10 mouse cellular contexts compared by ENCODE assay signal in the genomic region with DNA sequence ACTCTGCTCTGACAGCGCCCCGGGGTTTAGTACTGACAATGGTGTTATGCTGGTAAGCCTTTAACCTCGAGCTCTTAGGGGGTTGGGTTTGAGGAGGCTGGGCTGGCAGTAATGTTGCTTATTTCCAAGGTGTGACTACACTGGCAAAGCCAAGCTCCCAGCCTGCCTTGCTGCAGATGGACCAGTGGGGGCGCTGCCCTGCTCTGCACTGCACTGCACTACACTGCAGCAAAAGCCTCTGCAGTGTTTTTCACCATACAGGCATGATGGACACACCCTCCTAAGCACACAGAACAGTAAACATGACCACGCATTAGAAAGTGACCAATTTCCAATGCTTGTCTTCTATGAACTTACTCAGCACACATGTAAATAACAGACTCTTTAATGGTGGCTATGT. TPM values are rescaled to one million over a fixed set of nuclear protein-coding genes. Genes with fewer than 3 reads are reported as not detected.
A peak's percentile ranks its signal among the peaks of the same experiment; 100 is the strongest.
DNase-seq lines count a peak whose midpoint lies in the region; ATAC-seq and TF ChIP-seq lines count a peak whose summit lies in the region.
"Had no signal": no experiment of that assay in that cellular context is flagged by ENCODE, and none has a peak within 500 bp of the region (broad histone marks: within the 10 kb centered on the region; RNA-seq: fewer than 3 reads in every experiment).

No protein-coding gene starts in this region.

- no peak overlapping the region for H3K4me3 ChIP-seq in lung, embryonic 15.5 days
- H3K4me3 ChIP-seq in embryonic fibroblast, embryonic 13.5 days (ENCODE audit: insufficient read depth, low read length), result no peak overlapping the region
- H3K4me3 ChIP-seq in gastrocnemius, adult 2 months, result no peak overlapping the region
- H3K4me3 ChIP-seq: forebrain, embryonic 10.5 days had no signal

- DNase-seq in cerebellum, postnatal 10 days, result peak; percentile 22 to 38
- no peak for DNase-seq in cerebellum, adult 18-20 months
- no peak for DNase-seq in lung, postnatal 14 days
- peak; percentile 66 for DNase-seq in thymus, postnatal 0 days (ENCODE audit: low spot score)
- no peak for DNase-seq in gastrocnemius, adult 2 months
- no peak for DNase-seq in cerebellum, adult 8-10 months

- TF ChIP-seq POLR2A in embryonic fibroblast, embryonic 13.5 days (IDR thresholded peaks at IDR 0.05; ENCODE audit: low read depth, low read length), result no peak

- H3K9me3 ChIP-seq in lung, embryonic 15.5 days, result no peaks in the 10 kb centered on the region
- H3K9me3 ChIP-seq: forebrain, embryonic 10.5 days had no signal

- 44% methylated on average over 5 of the region's 5 CpGs for WGBS in lung, embryonic 15.5 days

- 0 out of 2 replicates have a peak, but pooled peaks have one; percentile 23 for ATAC-seq in lung, embryonic 15.5 days (ENCODE audit: borderline replicate concordance, extremely low read depth, low FRiP score, low TSS enrichment)
- ATAC-seq: hindbrain, embryonic 16.5 days had no signal

- H3K4me2 ChIP-seq in lung, embryonic 15.5 days, result no peak overlapping the region

- H3K27me3 ChIP-seq in lung, embryonic 15.5 days, result no peaks in the 10 kb centered on the region

- H3K36me3 ChIP-seq in lung, embryonic 15.5 days, result no peaks in the 10 kb centered on the region
- H3K36me3 ChIP-seq: forebrain, embryonic 10.5 days had no signal

- H3K27ac ChIP-seq in lung, embryonic 15.5 days, result no peak overlapping the region
- H3K27ac ChIP-seq in embryonic fibroblast, embryonic 13.5 days (ENCODE audit: insufficient read depth, low read length), result no peak overlapping the region
- H3K27ac ChIP-seq in gastrocnemius, adult 2 months, result no peak overlapping the region
- H3K27ac ChIP-seq: forebrain, embryonic 10.5 days had no signal

- H3K9ac ChIP-seq in lung, embryonic 15.5 days, result no peak overlapping the region

- intact Hi-C loops in gastrocnemius, adult 2 months (cut with DNase I), result no loop called here

- H3K4me1 ChIP-seq in lung, embryonic 15.5 days, result peaks cover 8% of the 10 kb centered on the region; the same call in 1 of the 2 replicates
- no peaks in the 10 kb centered on the region for H3K4me1 ChIP-seq in embryonic fibroblast, embryonic 13.5 days (ENCODE audit: control insufficient read depth, insufficient read depth, low read length)

- peak; percentile 15; the same call in 1 of the 2 replicates for TF ChIP-seq CTCF in embryonic fibroblast, embryonic 13.5 days (IDR thresholded peaks at IDR 0.05; ENCODE audit: borderline replicate concordance, insufficient read depth, low read length)
- no peak for TF ChIP-seq CTCF in gastrocnemius, adult 2 months (IDR thresholded peaks at IDR 0.05)

RNA-seq across cellular contexts. Expression of a gene that starts 11.2 kb away (rescaled TPM):
- 0.98 and 1.8 TPM in 2 replicates for polyA plus RNA-seq in lung, embryonic 15.5 days (2015; fragmentation: Nextera tagmentation; extraction: Ambion mirVana)
- polyA plus RNA-seq in embryonic fibroblast, embryonic 13.5 days (2011; ENCODE audit: insufficient read length, low read depth, missing spikeins), result 1.3 and 1.4 TPM in 2 replicates
- 79.2 and 90.0 TPM in 2 replicates for polyA plus RNA-seq in thymus, postnatal 0 days (2015; fragmentation: Nextera tagmentation; extraction: Ambion mirVana)
- under 1 TPM in 1 of 2 experiments, not detected in 1; 0.10 TPM for total RNA-seq in gastrocnemius, adult 2 months (2021)

Comparison
In these comparisons a context has a peak if more than half of its experiments do, and no peak if none do; other contexts are left out.
1. DNase-seq: peak in cerebellum, postnatal 10 days (2 of 2) and thymus, postnatal 0 days (single experiment); none in cerebellum, adult 18-20 months (0 of 2), lung, postnatal 14 days (single experiment), gastrocnemius, adult 2 months (single experiment) and cerebellum, adult 8-10 months (single experiment).
2. RNA of a gene that starts 11.2 kb away (polyA plus RNA-seq): 79.2 to 90.0 TPM in thymus, postnatal 0 days; 0.98 to 1.8 TPM in lung, embryonic 15.5 days and 1.3 to 1.4 TPM in embryonic fibroblast, embryonic 13.5 days; every median in the first group is over 10 times any median in the second.